Mouse (Mus musculus) limb, embryonic 11.5 days (tissue): ENCODE measurements around the gene Ctnnal1. TPM values are rescaled to one million over a fixed set of nuclear protein-coding genes. Genes with fewer than 3 reads are reported as not detected.

Experiments used
- ATAC-seq: fragments of 200-750 bp; cut with Nextera tagmentation; 2 replicates; pipeline ENCODE4 v1.8.0; 2017; ENCODE audit warnings: low read depth; ENCODE audit not compliant: insufficient number of reproducible peaks, low FRiP score, low TSS enrichment
- DNase-seq: peaks from one replicate; pipeline ENCODE4 v3.0.0-alpha.2; 2015; ENCODE audit warnings: low spot score
- H3K27ac ChIP-seq: fragments of 300-500 bp; sonication (generic); replicated peaks from 2 replicates; pipeline ENCODE4 v1.5.1; 2014; ENCODE audit warnings: low read depth, mild to moderate bottlenecking, low read length
- H3K27me3 ChIP-seq: fragments of 300-500 bp; sonication (generic); 2 replicates; pipeline ENCODE4 v1.6.1; 2014; ENCODE audit warnings: mild to moderate bottlenecking, low read length, mixed read lengths; ENCODE audit not compliant: control insufficient read depth, insufficient read depth
- H3K36me3 ChIP-seq: fragments of 300-500 bp; sonication (generic); 2 replicates; pipeline ENCODE4 v1.6.1; 2014; ENCODE audit warnings: mild to moderate bottlenecking, low read length, moderate library complexity, mixed read lengths; ENCODE audit not compliant: control insufficient read depth, insufficient read depth
- H3K4me1 ChIP-seq: fragments of 300-500 bp; sonication (generic); 2 replicates; pipeline ENCODE4 v1.6.1; 2014; ENCODE audit warnings: low read length, mixed read lengths; ENCODE audit not compliant: control insufficient read depth, insufficient read depth
- H3K4me2 ChIP-seq: fragments of 300-500 bp; sonication (generic); 2 replicates; pipeline ENCODE4 v1.6.1; 2014; ENCODE audit warnings: low read depth, mild to moderate bottlenecking, moderate library complexity; ENCODE audit not compliant: severe bottlenecking
- H3K4me3 ChIP-seq: fragments of 300-500 bp; sonication (generic); 2 replicates; pipeline ENCODE4 v1.5.1; 2014; ENCODE audit warnings: low read depth, low read length
- H3K9ac ChIP-seq: fragments of 300-500 bp; sonication (generic); 2 replicates; pipeline ENCODE4 v1.6.1; 2014; ENCODE audit warnings: mild to moderate bottlenecking, low read length
- H3K9me3 ChIP-seq: fragments of 300-500 bp; sonication (generic); 2 replicates; pipeline ENCODE4 v1.6.1; 2016; ENCODE audit warnings: low read length; ENCODE audit not compliant: control insufficient read depth
- WGBS: fragments of 180-500 bp; shearing (Covaris S2); extraction: QIAGEN DNeasy Blood & Tissue Kit; methylation state at CpG from one replicate; pipeline ENCODE4 v1.1.7; 2014; 5-methylcytosine and 5-hydroxymethylcytosine counted together
- polyA plus RNA-seq: library from polyadenylated mRNA; unstranded; fragments of >200 nt; fragmentation: Nextera tagmentation; extraction: Ambion mirVana; gene quantifications from 2 replicates; pipeline ENCODE4 v1.2.1, GENCODE M21; 2014

The Ctnnal1 gene
- polyA plus RNA-seq, 1 experiment from 2014 or later, result 36.2 TPM

- ATAC-seq (no peak), DNase-seq (no peak)
- Histone ChIP-seq H3K4me2 (no peak overlapping the region), H3K4me1 (no peaks in the 10 kb centered on the region), H3K4me3 (no peak overlapping the region), H3K9ac (no peak overlapping the region), H3K27ac (no peak overlapping the region), H3K27me3 (no peaks in the 10 kb centered on the region), H3K9me3 (no peaks in the 10 kb centered on the region; the same call in 1 of the 2 replicates), H3K36me3 (peaks cover 17% of the 10 kb centered on the region; the same call in 1 of the 2 replicates)
- 96% methylated on average over 2 of the region's 2 CpGs for WGBS
Measured at GRCm38 (mm10) chr4:56901671-56902070, 36.7 kb upstream of the Ctnnal1 start.

DNA sequence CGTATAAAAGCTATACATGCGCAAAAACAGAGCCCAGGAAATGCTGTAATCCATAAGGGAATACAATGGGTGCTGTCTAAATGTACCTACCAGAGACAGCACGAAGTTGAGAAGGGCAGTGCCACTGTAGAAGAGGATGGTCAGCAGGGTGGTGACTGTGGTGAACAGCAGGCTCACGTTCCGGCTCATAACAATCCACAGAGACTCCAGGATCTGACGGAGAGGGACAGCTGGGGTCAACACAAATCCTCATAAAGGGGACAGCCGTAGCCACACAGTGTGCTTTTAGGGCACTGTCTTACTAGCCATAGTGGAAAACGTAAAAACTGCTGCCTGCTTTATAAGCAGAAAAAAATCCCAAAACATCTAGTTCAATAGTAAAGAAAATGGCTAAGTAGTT lies 34.2 kb upstream of the Ctnnal1 start:
- no peak overlapping the region for H3K27ac ChIP-seq
- no peak overlapping the region for H3K4me2 ChIP-seq
- ATAC-seq (no peak), DNase-seq (no peak)
- H3K9me3 ChIP-seq, result no peaks in the 10 kb centered on the region; the same call in 1 of the 2 replicates
- 88% methylated on average over 8 of the region's 8 CpGs for WGBS
- H3K36me3 ChIP-seq, result peaks cover 17% of the 10 kb centered on the region; the same call in 1 of the 2 replicates
- no peak overlapping the region for H3K9ac ChIP-seq
- no peak overlapping the region for H3K4me3 ChIP-seq
- H3K4me1 ChIP-seq, result no peaks in the 10 kb centered on the region
- H3K27me3 ChIP-seq, result no peaks in the 10 kb centered on the region

- Histone ChIP-seq H3K4me1 (no peaks in the 10 kb centered on the region), H3K9ac (no peak overlapping the region), H3K27me3 (no peaks in the 10 kb centered on the region), H3K4me2 (no peak overlapping the region), H3K36me3 (peaks cover 5% of the 10 kb centered on the region; the same call in 1 of the 2 replicates), H3K4me3 (no peak overlapping the region), H3K9me3 (no peaks in the 10 kb centered on the region; the same call in 1 of the 2 replicates), H3K27ac (no peak overlapping the region)
- WGBS, result 81% methylated on average over 3 of the region's 3 CpGs
- ATAC-seq (no peak), DNase-seq (no peak)
Measured at GRCm38 (mm10) chr4:56897511-56897910, 32.5 kb upstream of the Ctnnal1 start.

- no peak overlapping the region for H3K27ac ChIP-seq
- no peaks in the 10 kb centered on the region for H3K4me1 ChIP-seq
- WGBS, result 94% methylated on average over 3 of the region's 3 CpGs
- no peak overlapping the region for H3K4me3 ChIP-seq
- no peaks in the 10 kb centered on the region for H3K9me3 ChIP-seq
- no peak overlapping the region for H3K4me2 ChIP-seq
- DNase-seq (no peak), ATAC-seq (no peak)
- H3K27me3 ChIP-seq, result no peaks in the 10 kb centered on the region
- H3K36me3 ChIP-seq, result peaks cover 2% of the 10 kb centered on the region; the same call in 1 of the 2 replicates
- no peak overlapping the region for H3K9ac ChIP-seq
Measured at GRCm38 (mm10) chr4:56894196-56894595, 29.2 kb upstream of the Ctnnal1 start.

DNA sequence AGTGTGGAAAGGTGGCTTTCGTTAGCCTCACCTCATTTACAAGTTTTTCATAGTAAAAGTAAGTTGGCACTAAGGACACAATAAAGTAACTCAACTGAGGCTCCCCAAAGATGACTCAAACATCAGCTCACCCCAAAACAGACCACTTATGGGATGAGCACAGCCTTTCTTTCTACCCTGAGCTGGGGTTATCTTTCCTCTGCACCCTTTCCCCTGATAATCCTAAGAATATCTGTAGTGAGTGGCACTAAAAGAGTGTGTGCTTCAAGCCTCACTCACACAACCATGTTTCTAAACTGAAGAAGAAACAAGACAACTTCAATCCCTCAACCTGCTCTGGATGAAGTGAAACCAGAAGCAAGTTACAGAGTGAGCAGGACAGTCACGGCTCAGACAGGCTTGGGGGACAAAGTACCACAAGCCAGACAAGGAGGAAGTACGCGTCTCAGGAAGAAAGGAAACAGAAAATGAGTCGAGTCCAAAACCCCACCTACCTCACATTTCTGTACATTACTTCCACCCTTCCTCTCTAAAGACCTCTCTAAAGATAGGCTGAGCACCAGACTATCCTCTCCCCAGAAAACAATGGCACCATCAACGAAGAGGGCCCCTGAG lies 27.6 kb upstream of the Ctnnal1 start:
- no peak overlapping the region for H3K4me2 ChIP-seq
- peaks cover 5% of the 10 kb centered on the region; the same call in 1 of the 2 replicates for H3K36me3 ChIP-seq
- 96% methylated on average over 6 of the region's 6 CpGs for WGBS
- DNase-seq (no peak), ATAC-seq (no peak)
- no peaks in the 10 kb centered on the region for H3K27me3 ChIP-seq
- no peak overlapping the region for H3K27ac ChIP-seq
- H3K4me3 ChIP-seq, result no peak overlapping the region
- no peak overlapping the region for H3K9ac ChIP-seq
- H3K4me1 ChIP-seq, result no peaks in the 10 kb centered on the region
- no peaks in the 10 kb centered on the region for H3K9me3 ChIP-seq

- DNase-seq, result no peak
- no peaks in the 10 kb centered on the region for H3K9me3 ChIP-seq
Measured at GRCm38 (mm10) chr4:56888483-56888882, 23.5 kb upstream of the Ctnnal1 start.

DNA sequence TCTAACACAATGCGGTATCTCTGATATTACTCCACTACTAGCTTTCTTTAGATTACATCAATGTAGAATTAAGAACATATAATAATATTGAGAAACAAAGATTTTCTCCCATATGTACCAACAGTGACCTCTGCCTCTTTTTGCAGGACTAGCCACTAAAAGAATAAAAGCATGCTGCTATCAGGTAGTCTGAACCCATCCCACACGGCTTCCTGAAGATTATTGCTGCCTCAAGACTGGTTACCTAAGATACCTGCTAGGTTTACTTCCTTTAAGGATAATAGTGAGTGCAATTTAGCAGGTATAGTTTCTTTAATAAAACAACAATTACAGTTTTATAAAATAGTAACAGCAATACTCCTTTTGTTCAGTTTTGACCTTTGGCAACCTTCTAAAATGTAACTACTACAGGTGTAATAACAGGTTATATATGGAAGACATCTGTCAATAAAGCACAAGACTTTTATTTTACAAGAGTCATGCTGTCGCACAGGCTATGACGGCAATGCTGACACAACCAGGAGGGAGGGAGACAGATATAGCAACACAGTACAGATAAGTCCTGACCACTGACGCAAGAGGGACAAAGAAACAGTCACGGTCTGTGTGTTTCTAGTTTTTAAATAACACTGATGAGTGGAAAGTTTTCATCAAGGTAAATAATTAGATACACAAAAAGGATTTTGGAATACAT lies 21.4 kb upstream of the Ctnnal1 start:
- no peak overlapping the region for H3K9ac ChIP-seq
- no peak for ATAC-seq
- DNase-seq, result no peak
- H3K27ac ChIP-seq, result no peak overlapping the region
- no peaks in the 10 kb centered on the region for H3K4me1 ChIP-seq
- WGBS, result 91% methylated on average over 6 of the region's 6 CpGs
- H3K27me3 ChIP-seq, result no peaks in the 10 kb centered on the region
- H3K9me3 ChIP-seq, result no peaks in the 10 kb centered on the region
- no peak overlapping the region for H3K4me3 ChIP-seq
- H3K36me3 ChIP-seq, result peaks cover 9% of the 10 kb centered on the region
- H3K4me2 ChIP-seq, result no peak overlapping the region

More at GRCm38 (mm10) chr4:56888483-56888882, 23.5 kb upstream of the Ctnnal1 start:
- Histone ChIP-seq H3K36me3 (peaks cover 9% of the 10 kb centered on the region), H3K4me3 (no peak overlapping the region), H3K27ac (no peak overlapping the region), H3K4me1 (no peaks in the 10 kb centered on the region), H3K4me2 (no peak overlapping the region), H3K27me3 (no peaks in the 10 kb centered on the region), H3K9ac (no peak overlapping the region)
- WGBS, result 85% methylated on average over 5 of the region's 5 CpGs
- no peak for ATAC-seq

DNA sequence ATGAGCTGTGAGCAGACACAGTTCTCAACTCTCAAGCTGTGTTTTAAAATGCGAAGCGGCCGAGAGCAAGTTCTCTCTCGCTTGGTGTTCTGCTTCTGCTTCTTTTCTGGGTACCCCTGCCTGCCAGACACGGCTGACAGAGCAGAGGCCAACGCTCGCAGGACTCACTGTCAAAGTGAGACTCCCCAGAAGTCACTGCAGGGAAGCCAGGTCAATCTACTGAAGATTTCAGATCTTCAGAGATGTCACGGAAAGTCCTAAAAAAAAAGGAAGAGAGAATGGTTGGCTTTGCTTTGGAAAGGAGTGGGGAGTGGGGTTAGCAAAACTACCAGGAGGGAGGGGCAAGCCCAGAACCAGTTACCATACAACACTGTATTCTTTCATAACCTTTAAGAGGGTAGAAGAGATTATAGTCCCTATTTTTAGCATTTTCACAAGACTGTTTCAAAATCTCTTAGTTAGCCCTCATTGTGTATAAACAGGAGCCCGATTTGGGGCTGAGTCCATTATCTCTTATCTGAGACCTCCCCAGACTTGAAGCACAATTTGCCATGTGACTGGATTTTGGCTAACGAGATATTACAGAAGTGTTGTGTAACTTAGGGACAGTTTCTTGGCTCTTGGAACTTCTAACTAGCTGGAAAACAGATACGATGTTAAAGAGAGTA lies 15.2 kb upstream of the Ctnnal1 start:
- no peaks in the 10 kb centered on the region for H3K4me1 ChIP-seq
- DNase-seq (no peak), ATAC-seq (no peak)
- 89% methylated on average over 11 of the region's 11 CpGs for WGBS
- no peak overlapping the region for H3K4me3 ChIP-seq
- H3K27me3 ChIP-seq, result no peaks in the 10 kb centered on the region
- H3K4me2 ChIP-seq, result no peak overlapping the region
- H3K27ac ChIP-seq, result no peak overlapping the region
- no peaks in the 10 kb centered on the region for H3K9me3 ChIP-seq
- H3K36me3 ChIP-seq, result peaks cover 3% of the 10 kb centered on the region
- H3K9ac ChIP-seq, result no peak overlapping the region
